21 mouse cellular contexts compared by ENCODE assay signal in the genomic region with DNA sequence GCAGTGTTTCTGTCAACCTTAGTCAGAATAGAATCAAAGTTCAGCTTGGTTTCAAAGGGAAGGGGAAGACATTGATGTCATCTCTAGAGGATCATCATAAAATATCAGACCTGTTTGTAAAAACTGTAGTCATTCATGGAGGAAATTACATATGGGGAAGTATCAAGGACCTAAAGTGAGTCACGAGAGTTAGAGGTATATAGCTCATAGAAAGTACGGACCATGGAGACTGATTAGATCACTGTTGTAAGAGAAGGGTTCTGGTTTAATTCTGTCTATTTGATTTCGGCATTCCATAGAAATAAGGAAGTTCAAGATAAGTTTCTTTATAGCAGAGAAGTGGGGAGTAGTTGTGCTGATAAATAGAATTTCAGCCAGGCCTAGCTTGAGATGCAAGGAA.
"Had no signal": no experiment of that assay in that cellular context is flagged by ENCODE, and none has a peak within 500 bp of the region (broad histone marks: within the 10 kb centered on the region; RNA-seq: fewer than 3 reads in every experiment).

No protein-coding gene starts in this region.

- H3K36me3 ChIP-seq: liver, embryonic 15.5 days; lung, embryonic 15.5 days; midbrain, embryonic 13.5 days; midbrain, embryonic 15.5 days; neural tube, embryonic 12.5 days had no signal

- H3K4me1 ChIP-seq: liver, embryonic 15.5 days; lung, embryonic 15.5 days; midbrain, embryonic 13.5 days; midbrain, embryonic 15.5 days; neural tube, embryonic 12.5 days had no signal

- H3K4me3 ChIP-seq: liver, embryonic 15.5 days; lung, embryonic 15.5 days; megakaryocyte, embryonic 14.5 days; midbrain, embryonic 13.5 days; midbrain, embryonic 15.5 days; neural tube, embryonic 12.5 days had no signal

- H3K9me3 ChIP-seq: liver, embryonic 15.5 days; lung, embryonic 15.5 days; megakaryocyte, embryonic 14.5 days; midbrain, embryonic 13.5 days; midbrain, embryonic 15.5 days; neural tube, embryonic 12.5 days had no signal

- DNase-seq: liver, postnatal 0 days; lung, adult 2 months; lung, postnatal 14 days; lung, postnatal 36 days; retina, postnatal 1 day; right cerebral cortex, adult 18-20 months; right cerebral cortex, postnatal 25 days; right cerebral cortex, postnatal 4 days; spleen, adult 18-20 months; thymus, adult 2 months; thymus, postnatal 25 days; thymus, postnatal 4 days had no signal

- ATAC-seq: liver, postnatal 0 days; lung, postnatal 0 days; midbrain, embryonic 13.5 days; midbrain, embryonic 15.5 days had no signal

- H3K27me3 ChIP-seq: liver, embryonic 15.5 days; lung, embryonic 15.5 days; megakaryocyte, embryonic 14.5 days; midbrain, embryonic 13.5 days; midbrain, embryonic 15.5 days; neural tube, embryonic 12.5 days had no signal

- H3K27ac ChIP-seq: liver, embryonic 15.5 days; lung, embryonic 15.5 days; macrophage; midbrain, embryonic 13.5 days; midbrain, embryonic 15.5 days; neural tube, embryonic 12.5 days had no signal

- H3K9ac ChIP-seq: liver, embryonic 15.5 days; liver, postnatal 0 days; lung, embryonic 15.5 days; midbrain, embryonic 13.5 days; midbrain, embryonic 15.5 days; neural tube, embryonic 12.5 days had no signal

- H3K4me2 ChIP-seq: liver, embryonic 15.5 days; lung, embryonic 15.5 days; midbrain, embryonic 11.5 days; midbrain, embryonic 13.5 days; midbrain, embryonic 15.5 days; neural tube, embryonic 12.5 days had no signal
